Mouse (Mus musculus): ENCODE results near the gene Caprin1.

Gene Caprin1

DNA sequence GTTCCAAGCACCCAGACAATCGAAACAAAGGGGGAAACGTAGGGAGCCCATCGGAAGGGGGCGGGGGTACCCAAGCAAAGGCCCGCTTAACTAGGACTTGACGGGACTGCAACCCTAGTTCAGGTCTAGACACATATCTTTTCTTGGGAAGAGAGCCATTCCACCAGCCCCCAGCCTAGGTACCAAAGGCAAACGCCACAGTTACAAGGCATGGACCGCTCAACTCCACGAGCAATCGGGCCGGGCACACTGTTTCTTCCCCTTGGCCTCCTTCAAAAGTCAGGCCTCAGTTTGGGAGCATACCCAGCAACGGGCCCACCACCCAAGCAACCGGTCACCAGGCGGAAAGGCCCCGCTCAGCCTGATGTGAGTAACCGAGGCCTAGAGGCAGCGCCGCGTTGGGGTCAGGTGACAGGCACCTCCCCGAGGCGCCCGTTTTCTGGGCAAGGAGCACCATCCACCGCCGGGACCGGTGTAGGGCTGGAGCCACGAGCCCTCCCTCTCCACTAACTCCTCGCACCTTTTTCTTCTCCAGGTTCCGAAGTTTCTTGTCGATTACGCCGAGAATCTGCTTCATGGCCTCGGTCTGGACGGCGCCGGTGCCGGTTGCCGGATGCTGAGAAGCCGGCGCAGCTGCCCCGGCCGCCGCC, 1.1 kb downstream of the Caprin1 start:
- peak; percentile 96 for DNase-seq

DNA sequence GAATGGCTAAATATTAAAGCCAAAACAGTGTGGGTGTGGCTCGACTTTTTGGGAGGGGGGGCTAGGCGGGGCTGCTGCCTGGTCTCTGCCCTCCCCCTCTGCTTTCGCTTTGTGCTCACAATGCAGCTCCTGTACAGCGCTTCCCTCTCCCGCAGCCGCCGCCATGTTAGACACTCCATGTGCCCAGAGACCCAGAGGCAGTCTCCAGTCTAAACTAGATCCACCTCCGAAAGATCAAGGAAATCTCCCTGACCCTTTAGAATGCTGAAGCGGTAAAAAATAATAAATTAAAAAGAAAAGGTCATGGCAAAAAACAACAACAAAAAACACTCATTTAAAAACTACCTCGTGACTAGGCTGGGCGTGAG, 1.6 kb downstream of the Caprin1 start:
- DNase-seq: peak; percentile 98

GRCm38 (mm10) chr2:103792009-103792408, 5.4 kb downstream of the Caprin1 start:
- DNase-seq: no peak

- no peak for DNase-seq
Observed at GRCm38 (mm10) chr2:103785735-103786134, 11.7 kb downstream of the Caprin1 start.

DNA sequence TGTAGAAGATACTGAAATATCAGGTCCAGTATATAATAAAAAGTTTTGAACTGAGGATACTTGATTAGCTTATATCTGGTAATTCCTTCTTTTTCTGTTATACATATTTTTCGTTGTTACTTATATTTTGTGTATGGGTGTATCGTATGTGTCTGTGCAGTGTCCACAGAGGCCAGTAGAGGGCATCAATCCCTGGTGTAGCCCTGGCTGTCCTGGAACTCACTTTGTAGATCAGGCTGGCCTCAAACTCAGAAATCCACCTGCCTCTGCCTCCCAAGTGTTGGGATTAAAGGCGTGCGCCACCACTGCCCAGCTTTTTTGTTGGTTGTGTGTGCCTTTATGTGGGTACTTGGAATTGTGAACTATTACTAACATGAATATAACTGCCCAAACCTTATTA, 12.8 kb downstream of the Caprin1 start:
- no peak for DNase-seq

DNA sequence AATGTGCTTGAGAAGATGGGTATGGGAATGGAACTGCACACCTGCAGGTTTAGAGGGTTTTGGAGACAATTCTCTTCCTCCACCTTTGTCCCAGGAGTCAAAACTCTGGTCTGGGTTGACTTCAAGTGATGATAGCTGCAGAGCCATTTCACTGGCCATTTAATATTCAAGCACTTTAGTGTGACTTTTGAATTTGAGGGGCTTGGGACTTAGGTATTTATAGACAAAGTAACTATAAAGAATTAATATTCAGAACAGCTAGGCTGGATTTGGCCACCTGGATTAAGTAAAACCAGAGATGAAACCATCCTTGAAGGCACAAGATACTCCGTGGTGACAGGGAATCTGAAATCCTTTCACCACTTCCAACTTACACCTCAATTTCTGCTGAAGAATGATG, 35.0 kb downstream of the Caprin1 start:
- no peak for DNase-seq

GRCm38 (mm10) chr2:103761993-103762392, 35.5 kb downstream of the Caprin1 start:
- DNase-seq: no peak

- peak; percentile 100 for DNase-seq
Observed at GRCm38 (mm10) chr2:103760906-103761716, 36.3 kb downstream of the Caprin1 start, which contains the start of gene Nat10. Nat10 (minus strand) TSS chr2:103761270.

DNA sequence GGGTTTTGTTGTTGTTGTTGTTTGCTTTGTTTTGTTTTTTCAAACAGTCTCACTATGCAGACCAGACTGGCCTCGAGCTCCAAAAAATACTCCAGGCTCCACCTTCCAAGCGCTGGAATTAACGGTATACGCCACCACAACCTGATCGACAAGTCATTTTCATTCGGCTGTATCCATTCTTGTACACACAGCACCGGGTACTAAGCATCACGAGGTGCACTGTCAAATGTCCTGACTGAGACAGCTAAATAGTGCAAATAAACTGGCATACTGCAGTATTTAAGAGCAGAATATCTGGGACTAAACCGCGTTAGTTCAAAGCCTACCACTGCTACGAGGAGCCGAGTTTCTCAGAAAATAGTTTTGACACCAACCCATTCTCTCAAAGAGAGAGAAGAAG, 37.0 kb downstream of the Caprin1 start:
- DNase-seq: peak; percentile 35

GRCm38 (mm10) chr2:103755458-103756085, 41.9 kb downstream of the Caprin1 start:
- DNase-seq: peak; percentile 82

DNA sequence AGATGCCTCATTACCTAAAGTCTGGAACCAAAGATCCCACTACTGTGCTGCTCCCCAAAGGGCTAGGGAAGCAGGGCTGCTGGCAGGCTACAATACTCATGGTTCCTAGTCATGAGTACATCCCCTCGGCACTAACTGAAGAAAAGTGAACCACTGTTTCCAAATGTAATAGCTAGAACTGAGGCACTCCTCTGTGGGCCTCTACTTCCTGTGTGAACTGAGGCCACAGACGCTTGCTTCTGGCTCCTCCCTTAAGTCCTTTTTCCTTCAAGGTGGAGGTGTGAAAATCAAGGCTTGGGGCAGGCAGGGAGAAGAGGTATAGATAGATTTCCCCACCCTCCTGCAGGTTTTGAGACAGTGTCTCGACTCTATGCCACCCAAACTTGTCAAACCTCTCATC, 42.8 kb downstream of the Caprin1 start:
- peak; percentile 65 for DNase-seq

DNA sequence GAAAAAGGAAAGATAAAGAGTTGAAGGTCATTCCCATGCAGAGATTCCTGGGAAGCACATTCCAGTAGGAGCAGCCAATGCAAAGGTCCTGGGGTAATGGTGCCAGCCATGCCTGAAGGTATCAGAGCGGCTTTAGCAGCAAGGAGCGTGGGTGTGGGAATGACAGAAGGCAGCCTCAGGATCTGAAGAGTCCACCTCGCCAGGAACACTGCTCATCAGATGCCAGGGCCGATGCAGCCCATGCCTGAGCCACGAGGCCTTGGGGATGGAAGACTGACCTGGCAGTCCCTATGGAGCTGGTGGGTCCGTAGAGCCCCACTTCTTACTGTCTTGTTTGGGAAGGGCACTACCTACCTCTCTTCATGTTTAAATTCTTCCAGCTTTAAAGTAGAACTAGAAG, 45.7 kb downstream of the Caprin1 start:
- DNase-seq: peak; percentile 78

DNA sequence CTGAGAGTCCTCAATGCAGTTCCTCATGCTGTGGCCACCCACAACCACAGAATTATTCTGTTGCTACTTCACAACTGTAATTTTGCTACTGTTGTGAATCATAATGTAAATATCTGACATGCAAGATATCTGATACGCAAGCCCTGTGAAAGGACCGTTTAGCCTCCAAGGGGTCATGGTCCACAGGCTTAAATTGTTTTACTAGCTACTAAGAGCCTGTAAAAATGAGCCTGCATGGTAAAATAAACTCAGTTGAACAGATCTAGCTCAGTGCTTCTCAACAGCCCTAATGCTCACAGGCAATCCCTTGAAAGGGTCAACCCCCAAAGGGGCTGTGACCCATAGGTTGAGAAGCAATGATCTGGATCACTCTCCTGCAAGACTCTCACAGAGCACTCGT, 48.4 kb downstream of the Caprin1 start:
- DNase-seq: peak; percentile 70

- DNase-seq: peak; percentile 73
Observed at GRCm38 (mm10) chr2:103747891-103748290, 49.6 kb downstream of the Caprin1 start.

DNA sequence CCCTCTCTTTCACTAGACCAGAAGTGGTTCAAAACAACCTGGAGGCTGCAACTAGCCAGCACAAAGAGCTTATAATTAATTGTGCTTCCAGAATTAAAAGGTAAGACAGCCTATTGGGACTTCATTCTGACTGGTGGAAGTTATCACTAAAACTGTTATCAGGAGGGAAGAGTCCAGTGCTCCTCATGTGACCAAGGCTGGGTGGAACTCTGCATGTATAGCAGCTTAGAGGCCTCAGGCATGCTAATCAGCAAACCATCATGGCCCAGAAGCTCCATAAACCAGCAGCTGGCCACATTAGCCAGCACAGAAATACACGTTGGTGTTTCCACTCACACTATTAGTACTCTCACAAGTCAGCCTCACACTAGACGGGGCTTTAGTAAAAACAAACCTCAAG, 50.7 kb downstream of the Caprin1 start:
- no peak for DNase-seq

- DNase-seq: peak; percentile 41
Observed at GRCm38 (mm10) chr2:103746096-103746495, 51.4 kb downstream of the Caprin1 start.

DNA sequence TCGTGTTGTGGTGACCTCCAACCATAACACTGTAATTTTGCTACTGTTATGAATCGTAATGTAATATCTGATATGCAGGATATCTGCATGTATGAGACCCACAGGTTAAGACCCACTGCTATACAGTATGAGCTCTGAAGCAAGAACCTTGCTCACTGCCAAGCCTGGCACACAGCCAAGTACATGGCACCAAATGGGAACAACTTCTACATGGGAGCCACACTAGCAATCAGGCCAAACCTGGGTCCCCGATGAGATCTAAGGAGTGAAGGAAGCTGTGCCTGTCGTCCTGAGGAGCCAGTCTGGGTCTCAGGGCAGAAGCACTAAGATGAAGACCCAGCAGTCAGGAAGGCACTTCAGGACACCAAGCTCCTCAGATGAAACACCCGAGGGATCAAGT, 52.0 kb downstream of the Caprin1 start:
- DNase-seq: peak; percentile 64

DNA sequence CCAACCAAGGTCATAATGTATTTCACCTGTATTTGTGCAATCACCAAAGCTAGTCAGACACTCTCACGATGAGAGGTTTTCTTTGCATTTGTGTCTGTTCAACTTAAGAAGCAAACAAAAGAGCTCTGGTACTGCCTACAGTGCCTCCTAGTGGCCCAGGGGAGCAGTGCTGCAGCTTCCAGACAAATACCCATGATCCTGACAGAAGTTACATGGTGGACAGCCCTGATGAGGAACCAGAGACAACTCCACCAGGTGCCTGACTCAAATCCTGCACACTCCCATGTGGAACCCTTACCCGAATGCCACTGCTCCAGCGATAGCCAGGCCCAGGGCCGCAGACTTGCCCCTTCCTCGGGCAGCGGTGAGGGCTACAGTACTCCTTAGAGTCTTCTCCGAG, 53.5 kb downstream of the Caprin1 start:
- DNase-seq: peak; percentile 88

GRCm38 (mm10) chr2:103743536-103743935, 53.9 kb downstream of the Caprin1 start:
- peak; percentile 96 for DNase-seq

- peak; percentile 70 for DNase-seq
Observed at GRCm38 (mm10) chr2:103742821-103743220, 54.6 kb downstream of the Caprin1 start.

DNA sequence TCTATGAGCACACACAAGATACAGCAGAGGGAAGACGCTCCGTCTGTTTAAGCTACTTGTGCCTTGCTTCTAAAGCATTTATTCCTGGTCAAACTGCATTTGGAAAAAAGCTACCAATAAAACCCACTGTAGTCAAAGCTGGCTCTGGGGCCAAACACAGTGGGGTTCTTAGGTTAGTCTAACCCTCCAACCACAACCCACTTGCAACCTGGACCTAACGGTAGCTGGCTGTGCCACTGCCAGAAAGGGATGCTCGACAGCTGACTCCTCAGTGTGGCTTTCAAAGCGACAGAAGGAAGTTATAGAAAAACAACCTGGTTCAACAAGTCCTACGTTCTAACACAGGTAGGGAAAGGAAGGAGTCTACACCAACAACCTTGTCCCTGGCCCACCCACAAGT, 66.0 kb downstream of the Caprin1 start:
- no peak for DNase-seq

GRCm38 (mm10) chr2:103730999-103731398, 66.5 kb downstream of the Caprin1 start:
- DNase-seq: no peak

DNA sequence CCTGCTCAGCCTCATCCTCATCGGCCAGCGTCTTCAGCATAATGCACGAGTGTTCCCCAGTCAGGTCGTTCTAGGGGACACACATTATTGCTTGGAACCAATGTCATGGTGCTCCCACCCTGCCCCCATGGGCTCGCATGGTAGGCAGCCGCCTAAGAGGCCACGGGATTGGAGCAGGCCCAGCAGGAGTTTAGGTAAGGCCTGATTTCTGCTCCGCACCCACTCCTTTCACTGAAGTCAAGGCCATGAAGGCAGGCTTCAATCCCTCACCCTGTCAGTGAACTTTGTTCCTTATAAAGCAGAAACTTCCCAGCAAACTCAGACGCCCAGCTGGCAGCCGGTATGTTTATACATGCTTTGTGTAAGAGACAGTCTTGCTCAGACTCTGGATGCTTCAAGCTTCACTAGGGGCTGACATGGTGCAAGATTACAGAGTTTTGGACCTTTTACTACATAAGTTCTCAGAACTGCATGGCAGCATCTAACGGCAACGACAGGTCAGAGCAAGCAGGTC, 69.4 kb downstream of the Caprin1 start:
- DNase-seq: no peak

DNA sequence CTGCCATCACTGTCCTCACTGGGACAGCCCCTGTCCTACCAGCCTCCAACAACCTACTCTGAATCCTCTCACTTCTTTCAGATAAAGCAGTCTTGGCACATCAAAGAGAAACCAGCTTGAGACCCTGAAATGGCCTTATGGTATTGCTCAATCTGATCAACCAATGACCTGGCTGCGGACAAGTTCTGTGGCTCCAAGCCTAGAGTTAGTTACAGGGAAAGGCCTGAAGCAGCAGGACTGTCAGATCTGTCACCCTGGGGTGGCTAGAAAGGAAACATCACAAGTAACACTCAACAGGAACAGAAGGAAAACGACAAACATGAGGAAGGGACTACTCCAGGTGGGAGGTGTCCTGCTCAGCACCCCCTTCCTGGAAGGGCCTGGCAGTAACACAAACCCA, 72.9 kb downstream of the Caprin1 start:
- no peak for DNase-seq
